Mouse (Mus musculus) left cerebral cortex, adult 2 months (tissue): ENCODE measurements around the gene Rai14. TPM values are rescaled to one million over a fixed set of nuclear protein-coding genes. Genes with fewer than 3 reads are reported as not detected.

Experiments
- DNase-seq, 2 experiments: peaks; one replicate each; pipeline ENCODE4 v3.0.0; 2021 to 2022; ENCODE audit warnings: low spot score in 2 of 2, mixed read lengths in 1 of 2; ENCODE audit errors: extremely low spot score in 1 of 2
- H3K27ac ChIP-seq: fragments of 200-600 bp; 2 replicates; pipeline ENCODE4 v1.8.1; 2022
- H3K4me3 ChIP-seq: fragments of 200-600 bp; 2 replicates; pipeline ENCODE4 v1.8.1; 2022
- CTCF ChIP-seq: fragments of 200-600 bp; IDR thresholded peaks from 2 replicates; pipeline ENCODE4 v1.8.1; 2022; ENCODE audit warnings: antibody characterized with exemption, mild to moderate bottlenecking, moderate library complexity
- intact Hi-C: fragments of 180-260 bp; cut with DNase I; formaldehyde crosslinking; loops from one replicate; pipeline ENCODE4 v1.15.1; 2025
- long read RNA-seq, 2 experiments: library from polyadenylated mRNA; stranded (forward); transcript quantifications; one replicate each; pipeline ENCODE4 v2.0.0; 2021; ENCODE audit warnings: borderline mapping rate in 2 of 2
- total RNA-seq, 2 experiments: library from RNA; stranded (reverse); gene quantifications; 2 replicates each; pipeline ENCODE4 v1.2.3; 2021

The Rai14 gene
- 10 to 100 TPM in 1 of 2 experiments, 1 to 10 TPM in 1; 8.9 to 12.5 TPM for total RNA-seq
- long read RNA-seq, experiment 1, full-length matches to known transcripts = 3 of 11 reads
- long read RNA-seq, experiment 1, partial matches to known transcripts = 2 of 11 reads
- long read RNA-seq, experiment 1, other reads (novel, unspliced or antisense) = 6 of 11 reads
- long read RNA-seq, experiment 2, full-length matches to known transcripts = 2 of 7 reads
- long read RNA-seq, experiment 2, partial matches to known transcripts = 2 of 7 reads
- long read RNA-seq, experiment 2, other reads (novel, unspliced or antisense) = 3 of 7 reads

- intact Hi-C loops = loop anchor here (5.0 kb wide), 2 partner anchors 103 to 153 kb away; no protein-coding TSS in a partner anchor
- Histone ChIP-seq H3K27ac (peak within 1 kb of the TSS; percentile 76), H3K4me3 (peak within 1 kb of the TSS; percentile 71)
- peak; percentile 48 to 52 for DNase-seq
- TF ChIP-seq CTCF = no peak
Observed at GRCm38 (mm10) chr15:10714409-10715138, at the start of gene Rai14. Gene Rai14 (minus strand): TSS chr15:10714624.

- intact Hi-C loops = no loop called here
- H3K4me3 ChIP-seq = no peak overlapping the region
- DNase-seq = no peak
- TF ChIP-seq CTCF = no peak
- no peak overlapping the region for H3K27ac ChIP-seq
Observed at GRCm38 (mm10) chr15:10761441-10761840, 47.0 kb upstream of the Rai14 start.

- TF ChIP-seq CTCF = no peak
- H3K4me3 ChIP-seq = no peak overlapping the region
- no peak overlapping the region for H3K27ac ChIP-seq
- DNase-seq = no peak
- intact Hi-C loops = no loop called here
Observed at GRCm38 (mm10) chr15:10760006-10760405, 45.6 kb upstream of the Rai14 start.

- no peak overlapping the region for H3K27ac ChIP-seq
- no peak overlapping the region for H3K4me3 ChIP-seq
- DNase-seq = no peak
- intact Hi-C loops = no loop called here
- no peak for TF ChIP-seq CTCF
Observed at GRCm38 (mm10) chr15:10759440-10759839, 45.0 kb upstream of the Rai14 start.

- no peak overlapping the region for H3K27ac ChIP-seq
- H3K4me3 ChIP-seq = no peak overlapping the region
- no peak for DNase-seq
- no peak for TF ChIP-seq CTCF
- intact Hi-C loops = no loop called here
Observed at GRCm38 (mm10) chr15:10758808-10759207, 44.4 kb upstream of the Rai14 start.

GRCm38 (mm10) chr15:10751141-10751540 lies 36.7 kb upstream of the Rai14 start:
- DNase-seq = no peak
- no peak for TF ChIP-seq CTCF
- Histone ChIP-seq H3K27ac (peak overlapping the region; percentile 13; the same call in 1 of the 2 replicates), H3K4me3 (no peak overlapping the region)
- intact Hi-C loops = no loop called here

- intact Hi-C loops = no loop called here
- TF ChIP-seq CTCF = no peak
- Histone ChIP-seq H3K4me3 (no peak overlapping the region), H3K27ac (no peak overlapping the region; the same call in 1 of the 2 replicates)
- DNase-seq = no peak
Observed at GRCm38 (mm10) chr15:10750339-10750738, 35.9 kb upstream of the Rai14 start.

- intact Hi-C loops = loop anchor here (5.0 kb wide), 2 partner anchors 68 to 123 kb away; no protein-coding TSS in a partner anchor
- Histone ChIP-seq H3K27ac (no peak overlapping the region; the same call in 1 of the 2 replicates), H3K4me3 (no peak overlapping the region)
- TF ChIP-seq CTCF = no peak
- no peak for DNase-seq
Observed at GRCm38 (mm10) chr15:10749678-10750077, 35.3 kb upstream of the Rai14 start.

- DNase-seq = peak; percentile 14 to 17
- no peak for TF ChIP-seq CTCF
- intact Hi-C loops = loop anchor here (2.0 to 5.0 kb wide), 3 partner anchors 70 to 125 kb away; no protein-coding TSS in a partner anchor
- no peak overlapping the region for H3K27ac ChIP-seq
- no peak overlapping the region for H3K4me3 ChIP-seq
Observed at GRCm38 (mm10) chr15:10747638-10748037, 33.2 kb upstream of the Rai14 start.

GRCm38 (mm10) chr15:10747226-10747625 lies 32.8 kb upstream of the Rai14 start:
- no peak for DNase-seq
- Histone ChIP-seq H3K27ac (no peak overlapping the region), H3K4me3 (no peak overlapping the region)
- no peak for TF ChIP-seq CTCF
- intact Hi-C loops = loop anchor here (2.0 to 5.0 kb wide), 3 partner anchors 70 to 125 kb away; no protein-coding TSS in a partner anchor

GRCm38 (mm10) chr15:10746303-10747051 lies 32.1 kb upstream of the Rai14 start:
- no peak overlapping the region for H3K27ac ChIP-seq
- intact Hi-C loops = loop anchor here (2.0 to 5.0 kb wide), 3 partner anchors 71 to 126 kb away; no protein-coding TSS in a partner anchor

More at GRCm38 (mm10) chr15:10746303-10747051, 32.1 kb upstream of the Rai14 start:
- no peak for TF ChIP-seq CTCF
- no peak overlapping the region for H3K4me3 ChIP-seq
- DNase-seq = no peak
